Mouse (Mus musculus): ENCODE measurements around the gene Gli1.
A peak's percentile ranks its signal among the peaks of the same experiment; 100 is the strongest.

DNA sequence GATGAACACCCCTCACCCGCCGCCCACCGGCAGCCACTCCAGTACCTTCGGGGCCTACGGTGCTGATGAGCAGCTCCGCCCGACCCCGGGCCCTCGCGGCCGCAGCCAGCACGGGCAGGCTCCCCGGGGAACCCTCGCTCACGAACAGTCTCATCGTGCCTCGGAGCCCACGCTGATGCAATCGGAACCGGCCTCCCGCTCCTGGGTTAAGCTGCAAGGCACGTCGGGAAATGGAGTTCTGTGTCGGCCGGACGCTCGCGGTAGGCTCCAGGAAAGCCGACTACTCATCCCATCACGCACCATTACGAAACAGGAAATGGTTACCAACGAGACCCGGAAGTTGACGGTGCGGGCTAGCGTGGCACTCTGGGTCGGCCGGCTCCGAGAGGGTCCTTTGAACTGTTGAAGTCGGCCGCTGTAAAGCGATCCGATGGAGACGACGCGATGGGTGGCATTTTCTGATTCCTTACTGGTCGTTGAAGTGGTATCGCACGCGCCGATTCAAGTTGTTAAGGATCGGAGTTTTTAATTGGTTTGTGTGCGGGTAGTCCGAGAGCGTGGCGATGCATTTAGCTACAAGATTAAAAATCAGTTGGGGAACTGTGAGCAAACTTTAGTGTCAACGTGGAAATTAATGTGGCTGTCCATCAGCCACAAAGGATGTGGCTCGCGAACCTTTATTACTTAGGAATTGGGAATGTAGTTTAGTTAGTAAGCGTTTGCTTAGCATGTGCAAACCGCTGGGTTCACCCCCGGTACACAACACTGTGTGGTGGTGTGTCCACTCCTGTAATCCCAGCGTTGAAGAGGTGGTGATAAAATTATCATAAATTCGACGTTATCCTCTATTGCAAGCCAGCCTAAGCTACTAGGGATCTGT is 30.1 kb downstream of the Gli1 start, which contains the start of gene Mars:
- TF ChIP-seq CTCF (conservative IDR thresholded peaks at IDR 0.05; ENCODE audit: insufficient read depth, insufficient read length, low read depth, low read length), result no peak
- TF ChIP-seq POLR2A (IDR thresholded peaks at IDR 0.05; ENCODE audit: low read depth, low read length), result peak; percentile 29

Data from kidney, adult 2 months (tissue).